Mouse (Mus musculus): ENCODE data around the gene Ms4a2. TPM values are rescaled to one million over a fixed set of nuclear protein-coding genes. Genes with fewer than 3 reads are reported as not detected.

The Ms4a2 gene
- total RNA-seq (2021): under 1 TPM in 1 of 2 experiments, not detected in 1; 0.17 TPM
- not detected in 2 replicates for polyA plus RNA-seq (2012; rRNA removed)
- long read RNA-seq: 0 reads

DNA sequence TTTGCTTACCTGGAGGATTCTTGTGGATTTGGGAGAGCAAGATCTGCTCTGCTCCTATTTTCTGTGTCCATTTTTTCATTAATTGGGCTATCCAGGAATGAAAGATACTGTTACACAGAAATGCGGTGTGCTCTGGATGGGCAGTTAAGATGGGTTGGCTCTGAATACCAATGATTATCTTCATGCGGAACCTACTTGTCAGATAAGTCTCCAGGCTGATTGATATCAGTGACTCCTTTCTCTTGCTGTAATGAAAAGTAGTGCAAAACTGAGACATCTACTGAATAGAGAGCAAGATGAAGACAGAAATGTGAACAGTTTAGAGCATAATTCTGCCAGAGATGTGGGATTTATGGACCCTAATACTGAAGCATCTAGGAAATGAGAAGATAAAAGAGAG is at the start of gene Ms4a2:
TSS of gene Ms4a2 (minus strand) at position 169 of the 400 bp plus-strand sequence.
- no peak for DNase-seq

DNA sequence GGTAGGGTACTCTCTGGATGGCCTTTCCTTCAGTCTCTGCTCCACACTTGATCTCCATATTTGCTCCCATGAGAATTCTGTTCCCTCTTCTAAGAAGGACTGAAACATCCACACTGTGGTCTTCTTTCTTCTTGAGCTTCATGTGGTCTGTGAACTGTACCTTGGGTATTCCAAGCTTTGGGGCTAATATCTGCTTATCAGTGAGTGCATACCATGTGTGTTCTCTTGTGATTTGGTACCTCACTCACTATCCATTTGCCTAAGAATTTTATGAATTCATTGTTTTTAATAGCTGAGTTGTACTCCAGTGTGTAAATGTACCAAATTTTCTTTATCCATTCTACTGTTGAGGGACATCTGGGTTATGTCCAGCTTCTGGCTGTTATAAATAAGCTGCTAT is 38.0 kb upstream of the Ms4a2 start:
- no peak for DNase-seq

DNA sequence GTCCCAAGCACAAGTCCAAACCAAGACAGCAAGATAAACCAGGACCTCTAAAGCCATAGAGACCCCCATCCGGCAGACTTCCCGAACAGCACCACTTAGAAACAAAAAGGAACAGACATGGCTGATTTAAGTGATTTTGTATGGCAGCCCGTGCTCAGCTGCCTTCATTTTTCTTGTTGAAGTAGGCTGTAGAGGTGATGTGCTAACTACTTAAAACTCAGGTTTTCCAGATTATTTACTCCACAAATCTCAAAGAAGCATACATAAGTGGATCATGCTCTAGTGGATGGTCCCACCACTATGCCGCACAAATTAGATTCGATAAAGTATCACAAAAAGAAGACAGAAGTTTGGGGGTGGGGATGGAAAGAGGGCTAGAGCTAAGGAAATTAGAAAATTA is 36.9 kb upstream of the Ms4a2 start, which contains the start of gene Oosp2:
TSS of gene Oosp2 (minus strand) at position 101 of the 400 bp plus-strand sequence.
- DNase-seq: no peak

DNA sequence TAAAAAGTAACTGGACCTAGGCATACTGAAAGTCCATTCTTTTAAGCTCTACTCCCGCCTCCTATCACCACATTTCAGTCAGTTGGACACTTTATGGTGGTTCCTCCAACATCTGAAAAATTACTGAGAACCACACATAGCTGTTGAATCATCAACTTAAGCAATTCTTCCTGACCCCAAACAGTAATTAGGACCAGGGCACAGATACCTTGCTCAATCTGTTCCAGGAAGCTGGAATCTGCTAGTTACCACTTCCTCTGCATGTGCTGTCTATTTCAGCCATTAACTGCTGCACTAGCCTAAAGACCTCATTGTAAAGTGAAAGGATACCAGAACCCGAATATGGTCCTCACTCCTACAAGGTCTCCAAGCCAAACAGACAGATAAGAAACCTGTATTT is 35.6 kb upstream of the Ms4a2 start:
- no peak for DNase-seq

DNA sequence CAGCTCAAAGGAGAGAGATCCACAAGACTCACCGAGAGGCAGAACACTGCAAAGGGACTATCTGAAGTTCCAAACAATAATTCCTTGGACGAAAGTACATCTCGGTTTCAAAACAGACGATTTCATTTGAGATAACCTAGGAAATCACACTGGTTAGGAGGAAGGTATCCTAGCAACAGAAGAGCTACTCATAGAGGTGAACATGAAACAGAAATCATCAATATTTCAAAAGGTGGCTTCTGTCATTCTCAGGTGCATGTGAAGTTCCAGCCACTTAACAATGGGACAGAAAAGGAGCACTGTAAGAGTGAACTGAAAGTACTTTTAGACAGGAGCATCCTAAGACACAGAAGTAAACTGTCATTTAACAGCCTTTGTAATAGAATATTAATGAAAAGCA is 26.0 kb upstream of the Ms4a2 start:
- no peak for DNase-seq

DNA sequence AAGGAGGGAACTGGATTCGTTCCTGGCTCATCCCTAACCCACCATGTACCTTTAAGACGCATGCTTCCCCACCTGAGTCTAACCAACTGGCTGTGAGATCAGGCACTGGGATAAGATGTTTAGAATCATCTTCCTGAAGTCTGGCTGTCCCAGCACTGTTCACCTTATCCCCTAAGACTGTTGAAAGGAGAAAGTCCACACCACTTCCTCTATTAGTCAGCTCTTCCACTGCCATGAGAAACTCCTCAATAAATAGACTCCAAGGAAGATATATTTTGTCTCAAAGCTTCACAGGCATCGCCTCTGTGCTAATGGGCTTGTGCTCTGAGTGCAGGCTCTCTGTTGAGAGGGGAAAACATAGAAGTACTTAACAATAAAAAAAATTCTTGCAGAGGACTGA is 22.6 kb upstream of the Ms4a2 start:
- no peak for DNase-seq

DNA sequence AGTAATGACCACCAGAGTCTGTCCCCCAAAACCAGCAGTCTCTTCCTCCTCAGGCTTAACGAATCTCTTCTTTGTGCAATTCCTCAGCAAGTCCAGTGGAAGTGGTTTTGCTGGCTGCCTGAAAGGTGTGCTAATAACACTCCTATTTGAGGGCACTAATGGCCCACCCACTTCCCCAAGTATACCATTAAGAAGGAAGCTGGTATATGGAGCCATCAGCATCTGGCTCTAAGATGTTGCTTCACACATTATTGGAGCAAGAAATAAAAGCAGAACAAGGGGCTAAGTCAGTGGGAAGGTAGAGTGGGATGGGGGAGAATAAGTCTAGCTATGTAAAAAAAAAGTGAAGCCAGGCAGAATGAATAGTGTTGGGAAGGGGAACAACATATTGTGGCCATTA is 17.2 kb upstream of the Ms4a2 start, which contains the start of gene Ms4a3:
TSS of gene Ms4a3 (minus strand) at position 120 of the 400 bp plus-strand sequence.
- DNase-seq: no peak

DNA sequence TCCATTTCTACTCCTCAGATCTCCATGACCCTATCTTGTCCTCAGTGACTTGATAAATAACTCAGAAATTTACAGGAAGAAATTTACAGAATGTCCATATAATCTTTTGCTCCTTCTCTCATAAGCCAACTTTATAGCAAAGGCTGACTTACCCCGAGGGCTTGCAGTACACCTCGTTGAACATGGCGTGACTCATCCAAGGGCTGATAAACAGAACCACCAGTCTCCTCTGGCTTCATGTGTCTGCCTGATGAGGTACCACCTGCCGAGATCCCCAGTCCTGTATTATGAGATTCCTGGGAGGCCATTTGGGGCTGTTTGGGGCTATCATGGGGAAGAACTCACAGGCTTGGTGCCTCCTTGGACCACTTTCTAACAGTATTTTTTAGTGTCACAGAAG is 15.5 kb upstream of the Ms4a2 start:
- DNase-seq: no peak

DNA sequence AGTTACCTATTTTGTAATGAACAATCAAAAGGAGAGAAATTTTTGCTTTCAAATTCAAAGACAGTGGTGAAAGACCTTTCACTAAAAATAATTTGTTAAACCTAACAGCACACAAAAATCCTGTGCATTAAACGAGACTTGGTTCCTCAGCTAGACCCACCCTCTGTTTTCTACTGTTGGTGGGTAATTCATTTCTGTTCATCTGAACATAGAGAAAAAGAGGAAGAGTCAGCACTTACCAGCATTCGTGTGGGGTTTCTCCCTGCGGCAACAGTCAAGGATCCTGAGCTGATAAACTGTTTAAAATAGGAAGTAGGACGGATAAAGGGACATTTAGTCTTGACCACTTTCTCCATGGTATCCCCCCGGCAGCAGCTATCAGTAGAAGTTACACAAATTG is 12.1 kb upstream of the Ms4a2 start:
- no peak for DNase-seq

DNA sequence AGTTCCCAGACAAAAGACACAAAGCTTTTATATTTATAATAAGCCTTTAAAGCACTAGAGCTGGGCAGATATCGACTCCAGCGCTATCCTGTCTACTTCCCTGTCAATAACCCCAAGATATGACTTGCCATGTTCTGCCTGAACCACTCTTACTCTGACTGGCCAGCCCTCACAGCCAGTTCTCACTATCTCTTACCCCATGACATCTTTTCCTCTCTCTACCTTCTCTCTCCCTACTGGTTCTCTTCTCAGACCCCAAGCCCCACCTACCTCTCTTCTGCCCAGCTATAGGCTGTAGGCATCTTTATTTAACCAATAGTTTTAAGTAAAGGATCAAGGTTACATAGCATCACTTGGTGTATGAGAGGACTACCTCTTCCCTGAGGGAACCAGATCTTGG is 10.8 kb upstream of the Ms4a2 start:
- no peak for DNase-seq

DNA sequence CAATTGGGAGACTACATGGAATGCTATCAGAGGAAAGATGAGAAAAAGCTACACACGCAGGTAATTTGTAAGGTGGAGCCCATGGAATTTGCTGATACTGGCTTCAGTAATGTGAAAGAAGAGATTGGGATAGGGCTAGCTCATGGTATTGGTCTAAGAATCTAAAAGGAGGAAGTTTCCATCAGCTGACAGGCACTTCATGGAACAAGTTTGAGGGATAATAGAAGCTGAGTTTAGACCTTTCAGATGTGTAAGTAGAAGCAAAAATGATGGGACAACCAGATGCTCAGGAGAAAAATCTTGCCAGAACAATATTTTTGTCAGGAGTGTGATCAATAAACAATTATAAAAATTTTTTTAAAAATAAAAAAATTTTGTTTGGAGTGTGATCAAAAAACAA is 10.2 kb upstream of the Ms4a2 start:
- DNase-seq: no peak

DNA sequence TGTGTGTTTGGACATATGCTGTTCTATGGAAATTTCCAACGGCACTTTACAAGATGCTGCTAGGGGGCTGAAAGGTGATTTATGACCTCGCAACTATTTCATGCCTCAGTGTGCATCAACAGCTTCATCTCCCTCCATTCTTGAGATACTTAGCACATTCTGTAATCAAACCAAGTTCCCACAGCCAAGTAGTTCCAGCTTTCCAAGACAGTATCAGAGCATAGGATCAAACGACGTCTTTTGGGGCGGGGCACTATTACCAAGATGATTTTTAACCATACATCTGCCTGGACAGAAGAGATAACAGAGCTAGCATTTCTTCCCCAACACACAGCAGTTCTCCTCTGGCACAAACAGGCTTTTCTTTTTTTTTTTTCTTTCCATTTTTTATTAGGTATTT is 1.7 kb upstream of the Ms4a2 start:
- no peak for DNase-seq

DNA sequence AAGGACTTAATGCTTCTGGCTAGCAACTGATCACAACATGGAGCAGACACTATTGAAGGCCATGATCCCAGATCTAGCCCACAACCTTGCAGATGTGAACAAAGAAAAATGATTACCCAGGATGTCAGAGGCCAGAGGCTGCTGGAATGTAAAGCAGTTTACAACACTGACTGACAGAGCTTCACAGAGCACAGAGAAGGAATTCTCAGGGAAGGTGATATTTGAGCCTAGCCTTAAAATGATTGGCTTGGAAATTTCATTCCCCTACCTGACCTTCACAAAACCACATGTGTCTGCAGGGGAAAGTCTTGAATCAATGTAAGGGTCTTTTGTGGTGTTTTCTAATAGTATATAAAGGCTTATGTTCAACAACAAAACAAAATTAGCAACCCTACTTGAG is 1.3 kb upstream of the Ms4a2 start:
- DNase-seq: no peak

DNA sequence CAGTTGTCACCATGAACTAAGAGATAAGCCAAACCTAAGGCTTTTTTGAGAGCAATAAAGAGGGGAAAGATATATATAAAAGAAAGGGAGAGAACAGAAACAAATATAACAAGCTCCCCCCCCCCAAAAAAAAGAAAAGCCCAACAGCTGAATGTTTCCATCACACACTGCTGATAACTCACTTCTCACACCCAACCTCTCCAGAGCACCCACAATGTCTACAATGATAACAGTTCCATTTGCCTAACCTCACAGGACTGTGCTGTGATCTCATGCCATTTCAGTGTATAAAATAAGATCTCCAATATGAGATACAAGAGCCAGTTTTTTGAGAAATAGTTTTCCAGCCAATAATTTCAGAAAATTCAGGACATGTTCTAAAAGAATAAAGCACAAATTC is 5.5 kb downstream of the Ms4a2 start:
- DNase-seq: no peak

DNA sequence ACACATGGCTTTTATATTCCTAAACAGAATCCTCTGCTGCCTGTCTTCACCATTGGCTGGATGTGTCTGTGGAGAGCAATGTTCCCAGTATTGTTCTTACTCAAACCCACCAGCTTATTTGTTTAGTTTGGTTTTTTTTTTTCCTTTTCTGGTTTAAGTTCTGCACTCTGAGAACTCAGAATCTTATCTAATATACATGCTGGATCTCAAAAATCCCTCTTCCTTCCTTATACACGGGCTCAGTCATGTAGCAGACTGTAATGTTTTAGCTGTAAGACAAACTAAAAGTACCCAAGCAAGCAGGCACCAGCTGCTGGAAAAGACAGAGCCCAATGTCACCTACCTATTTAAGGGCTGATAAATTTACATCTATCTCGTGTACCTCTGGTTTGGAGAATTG is 8.7 kb downstream of the Ms4a2 start:
- no peak for DNase-seq

DNA sequence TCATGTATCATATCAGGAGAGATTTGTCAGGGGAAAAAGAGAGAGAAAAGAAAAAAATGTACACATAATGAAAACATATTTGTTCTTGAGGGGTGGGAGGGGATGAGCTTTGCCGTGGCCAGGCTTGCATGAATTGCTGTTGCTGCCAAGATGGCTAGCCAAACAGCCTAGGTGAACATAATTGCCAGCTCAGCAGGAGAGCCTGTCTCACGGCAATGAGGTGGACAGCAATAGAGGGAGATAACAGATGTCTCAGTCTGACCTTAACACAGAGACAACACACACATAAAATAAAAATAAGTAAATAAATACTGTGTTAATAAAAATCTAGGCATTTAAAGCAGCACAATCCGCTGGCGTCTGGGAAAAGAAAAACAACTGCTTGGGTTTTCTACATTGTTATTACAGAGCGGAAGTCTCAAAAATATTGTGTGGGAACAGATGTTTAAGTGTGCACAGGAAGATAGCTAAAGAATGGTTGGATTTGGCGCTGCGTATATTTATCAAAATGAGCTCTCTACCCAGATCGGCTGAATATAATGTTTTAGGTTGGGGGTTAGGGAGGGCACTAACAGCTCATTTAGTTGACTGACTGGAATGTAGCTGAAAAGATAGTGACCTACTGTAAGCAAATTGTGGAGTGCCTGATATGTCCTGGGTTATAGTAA is 9.6 kb downstream of the Ms4a2 start:
- DNase-seq: no peak

DNA sequence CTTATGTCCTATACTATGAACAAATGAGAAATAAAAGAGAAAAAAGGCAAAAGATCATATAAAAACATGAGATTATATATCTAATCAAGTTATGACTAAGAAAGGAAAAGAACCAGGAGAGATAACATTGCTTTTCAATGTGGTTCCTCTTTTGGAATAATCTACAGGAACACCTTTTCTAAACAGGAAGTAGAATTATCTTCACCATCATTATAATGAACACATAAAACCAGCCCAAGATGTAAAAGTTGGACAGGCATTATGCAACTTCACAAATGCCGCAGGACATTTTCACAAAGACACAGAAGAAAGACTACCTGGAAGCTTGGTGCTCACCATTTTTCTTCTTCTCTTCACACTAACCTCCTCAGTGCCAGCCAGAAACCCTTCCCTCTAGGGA is 10.4 kb downstream of the Ms4a2 start:
- no peak for DNase-seq

DNA sequence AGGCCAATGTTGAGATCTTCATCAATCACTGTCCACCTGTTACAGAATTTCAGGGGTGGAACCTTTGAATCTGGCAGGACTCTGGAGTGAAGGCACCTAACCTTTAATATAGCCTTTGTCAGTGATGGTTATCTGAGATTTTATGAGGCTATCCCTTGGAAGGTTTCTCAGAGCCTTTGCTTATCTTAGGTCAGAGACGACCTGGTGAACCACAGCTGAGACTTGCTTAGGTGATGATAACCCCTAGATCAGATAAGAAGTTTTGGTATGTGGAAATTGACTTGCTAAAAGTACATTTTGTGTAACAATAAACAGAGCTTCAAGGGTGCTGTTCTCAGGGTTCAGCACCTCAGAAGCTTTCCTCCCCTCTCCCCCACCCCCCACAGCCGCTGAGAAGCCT is 11.2 kb downstream of the Ms4a2 start:
- no peak for DNase-seq

DNA sequence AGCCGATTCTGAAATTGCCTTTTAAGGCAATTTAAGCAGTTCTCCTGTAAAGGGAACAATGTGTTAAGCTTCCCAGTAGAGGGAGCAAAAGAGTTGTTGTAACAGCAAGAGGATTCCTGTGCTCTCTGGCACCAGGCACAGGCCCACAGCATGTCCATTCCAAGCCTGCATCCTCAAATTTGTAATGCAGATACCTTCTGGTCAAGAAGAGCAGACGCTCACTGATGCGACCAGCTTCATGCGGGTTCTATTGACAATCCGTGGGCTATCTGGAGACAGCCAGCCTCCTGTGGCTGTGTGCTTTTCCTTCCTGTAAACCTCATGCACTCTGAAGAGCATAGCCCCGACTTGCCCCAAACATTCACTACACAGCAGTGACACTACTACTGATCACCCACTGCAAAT is 12.0 kb downstream of the Ms4a2 start:
- DNase-seq: peak; percentile 21

DNA sequence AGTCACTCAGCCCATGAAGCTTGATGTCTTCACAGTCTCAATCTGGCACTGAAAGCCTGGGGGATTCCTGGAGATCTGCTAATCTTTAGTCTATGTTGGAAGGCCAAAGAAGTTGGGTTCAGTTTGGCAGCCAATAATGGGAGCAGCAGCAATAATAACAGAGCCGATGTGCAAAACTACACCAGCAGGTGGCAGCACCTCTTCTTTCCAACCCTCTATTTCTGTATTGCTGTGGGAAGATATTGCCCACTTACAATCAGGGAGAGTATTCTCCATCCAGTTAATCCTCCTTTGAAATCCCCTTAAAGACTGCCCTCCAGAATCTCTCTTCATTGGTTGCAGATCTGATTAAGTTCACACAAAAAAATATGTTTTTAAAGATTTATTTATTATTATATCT is 15.3 kb downstream of the Ms4a2 start:
- DNase-seq: peak; percentile 20

DNA sequence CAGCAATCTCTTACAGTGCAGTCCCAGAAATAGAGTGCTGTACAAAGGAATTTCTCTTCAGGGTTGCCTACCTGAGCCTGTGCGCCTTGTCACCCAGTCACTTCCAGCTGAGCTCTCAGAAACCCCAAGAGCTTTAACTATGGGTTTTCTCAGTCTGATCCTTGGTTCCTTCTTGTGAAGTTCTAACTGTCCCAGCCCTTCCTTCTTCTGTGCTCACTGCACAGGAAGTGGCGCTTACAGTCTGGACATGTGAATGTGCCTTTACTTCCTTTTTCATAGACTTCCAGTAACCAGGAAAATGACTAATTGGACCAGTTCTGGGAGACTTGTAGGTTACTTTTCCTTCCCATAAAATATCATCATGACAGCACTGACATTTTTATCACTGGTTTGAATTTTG is 18.9 kb downstream of the Ms4a2 start, which contains the start of gene Ms4a6d:
TSS of gene Ms4a6d (minus strand) at position 247 of the 400 bp plus-strand sequence.
- DNase-seq: no peak

DNA sequence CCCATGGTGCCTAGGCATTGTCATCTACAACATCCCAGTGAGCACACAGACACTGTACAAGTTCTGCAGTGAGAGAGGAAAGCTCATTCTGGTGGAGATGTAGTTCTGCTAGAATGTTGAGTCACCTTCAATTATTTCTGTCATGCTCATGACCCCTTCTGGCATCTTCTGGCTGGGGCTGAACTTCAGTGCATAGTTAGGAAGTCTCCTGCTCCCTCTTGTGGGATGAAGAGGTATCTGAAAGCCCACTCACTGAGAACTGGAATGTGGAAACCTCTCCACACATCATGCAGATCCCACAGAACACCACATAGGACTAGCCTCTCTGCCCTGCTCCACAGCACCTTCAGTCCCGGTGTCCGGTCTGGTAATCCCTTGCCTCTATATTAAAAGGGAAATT is 21.5 kb downstream of the Ms4a2 start:
- peak; percentile 21 for DNase-seq

DNA sequence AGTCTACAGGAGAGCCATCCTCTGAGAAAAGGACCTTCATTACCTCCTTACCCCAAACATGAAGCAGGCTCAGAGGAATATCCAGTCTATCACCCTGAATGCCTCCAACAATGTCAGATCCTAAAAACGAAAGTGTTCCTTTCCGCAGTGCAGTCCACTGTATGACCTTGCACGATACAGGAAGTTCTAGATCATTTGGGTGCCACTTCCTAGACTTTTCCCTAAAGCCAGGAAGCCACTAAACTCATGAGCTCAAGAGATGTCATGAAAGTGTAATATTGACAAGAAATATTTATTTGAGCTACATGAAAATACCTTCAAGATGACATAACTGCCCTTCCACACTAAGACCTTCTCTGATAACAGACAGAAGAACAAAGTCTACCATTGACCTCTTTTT is 22.2 kb downstream of the Ms4a2 start:
- no peak for DNase-seq

DNA sequence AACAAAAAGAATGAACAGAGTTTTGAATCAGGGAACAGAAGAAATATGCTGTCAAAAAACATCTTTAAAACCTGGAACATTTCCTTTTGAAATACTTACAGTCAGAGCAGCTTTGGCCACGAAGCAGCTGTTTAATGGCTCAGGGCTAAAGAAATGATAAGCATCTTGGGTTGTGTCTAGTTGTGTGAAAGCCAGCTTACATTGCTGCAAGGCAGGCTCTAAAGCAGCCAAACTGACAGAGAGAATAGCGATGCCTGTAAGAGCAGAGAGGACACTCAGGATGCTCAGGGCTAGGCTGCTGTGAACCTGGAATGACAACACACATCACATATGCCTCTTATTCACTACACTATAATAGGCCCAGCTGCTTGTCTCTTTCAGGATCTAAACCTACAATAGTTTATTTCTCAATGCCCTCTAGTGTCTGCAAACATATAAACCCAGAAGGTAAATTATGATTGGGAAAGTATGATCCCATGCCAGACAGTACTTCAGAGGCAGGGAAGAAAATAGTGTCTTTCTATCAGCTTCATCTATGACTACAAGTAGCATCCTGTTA is 33.5 kb downstream of the Ms4a2 start:
- no peak for DNase-seq

Measured in adrenal gland, adult 2 months (tissue).